Mouse (Mus musculus) cerebellum, postnatal 36 days (tissue): ENCODE measurements around the gene Dohh.

Source experiments
- DNase-seq, 2 experiments: peaks; one replicate each; pipeline ENCODE4 v3.0.0; 2021 to 2022; ENCODE audit warnings: mixed read lengths in 2 of 2

Dohh gene

DNA sequence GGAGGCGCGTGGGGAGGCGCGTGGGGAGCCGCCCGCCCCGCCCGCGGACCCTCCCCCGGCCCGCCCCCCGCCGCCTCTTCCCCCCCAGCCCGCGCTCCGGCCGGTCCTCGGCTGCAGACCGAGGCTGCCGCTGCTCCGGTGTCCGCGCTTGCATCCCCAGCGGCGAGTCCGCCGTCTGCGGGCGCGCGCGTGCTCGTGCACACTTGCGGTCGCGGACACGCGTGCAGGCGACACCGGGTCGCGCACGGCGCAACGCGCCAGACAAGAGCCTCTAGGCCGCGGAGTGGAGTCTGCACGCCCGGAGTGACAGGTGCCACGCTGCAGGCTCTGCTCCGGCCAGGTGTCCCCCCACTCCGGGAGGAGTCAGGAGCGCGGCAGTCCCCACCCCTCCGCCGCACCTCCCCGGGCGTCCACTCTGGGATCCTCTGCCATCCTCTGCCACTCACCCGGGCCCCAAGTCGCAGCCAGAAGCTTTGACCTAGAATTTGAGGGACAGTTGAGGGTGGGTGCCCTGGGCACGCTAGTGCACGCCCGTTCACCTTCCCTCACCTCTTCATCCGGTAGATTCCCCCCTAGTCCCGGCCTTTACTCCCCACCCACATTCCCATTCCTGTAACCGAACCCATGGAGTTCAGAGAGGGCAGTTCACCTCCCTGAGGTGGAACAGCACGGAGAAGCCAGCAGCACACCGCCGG, 46.8 kb downstream of the Dohh start:
- DNase-seq: peak; percentile 82 to 88

DNA sequence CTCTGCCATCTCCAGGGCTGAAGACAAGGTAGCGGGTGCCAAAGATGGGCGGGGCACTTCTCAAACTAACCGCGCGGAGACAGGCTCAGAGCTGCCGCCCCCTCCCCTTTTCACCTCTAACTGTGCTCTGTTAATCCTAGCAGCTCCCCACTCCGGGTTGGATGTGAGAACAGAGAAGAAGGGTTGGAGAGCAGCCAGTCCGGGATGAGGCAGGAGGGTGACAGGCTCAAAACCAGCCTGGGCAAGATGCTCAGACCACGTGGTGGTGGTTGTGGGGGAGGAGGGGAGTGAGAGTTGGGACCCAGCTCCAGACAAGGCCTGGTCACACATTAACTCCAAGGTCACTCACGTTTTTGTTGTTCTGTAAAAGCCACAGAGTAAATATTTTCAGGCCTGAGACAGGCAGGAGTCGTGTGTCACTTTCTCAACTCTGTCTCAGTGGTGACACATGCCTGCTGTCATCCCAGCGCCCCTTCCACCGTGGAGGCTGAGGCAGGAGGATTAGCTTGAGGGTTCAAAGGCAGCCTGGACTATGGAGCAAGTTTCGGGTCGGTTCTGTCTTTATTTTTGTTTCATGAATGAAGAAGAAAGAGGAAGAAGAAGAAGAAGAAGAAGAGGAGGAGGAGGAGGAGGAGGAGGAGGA, 47.4 kb downstream of the Dohh start:
- peak; percentile 49 to 53 for DNase-seq

DNA sequence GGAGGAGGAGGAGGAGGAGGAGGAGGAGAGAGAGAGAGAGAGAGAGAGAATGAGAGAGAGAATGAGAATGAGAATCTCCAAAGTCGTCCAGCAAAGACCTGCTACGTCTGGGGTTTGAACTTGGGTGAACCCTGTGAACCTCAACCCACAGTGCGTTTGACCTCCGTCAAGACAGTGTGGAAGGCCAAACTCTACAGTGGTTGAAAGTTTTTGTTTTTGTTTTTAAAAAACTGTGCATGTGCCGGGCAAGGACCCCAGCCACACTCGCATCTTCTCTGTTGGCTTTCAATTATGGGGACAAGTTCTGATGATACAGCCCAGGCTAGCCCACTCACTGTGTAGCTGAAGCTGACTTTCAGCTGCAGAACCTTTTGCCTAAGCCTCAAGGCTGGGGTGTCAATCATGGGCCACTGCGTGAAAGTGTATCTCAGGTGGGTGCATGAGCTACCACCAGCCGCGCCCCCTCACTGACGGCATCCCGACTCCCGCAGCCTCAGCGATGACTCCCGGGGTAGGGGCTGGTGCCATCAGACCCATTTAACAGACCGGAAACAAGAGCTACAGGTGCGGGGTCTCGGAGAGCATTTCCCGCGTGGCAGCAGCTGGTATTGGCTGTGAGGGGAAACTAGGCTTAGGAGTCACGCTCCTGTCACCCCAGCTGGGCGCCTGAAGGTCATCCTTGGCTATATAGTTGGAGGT, 48.1 kb downstream of the Dohh start:
- DNase-seq: peak; percentile 19 to 34

DNA sequence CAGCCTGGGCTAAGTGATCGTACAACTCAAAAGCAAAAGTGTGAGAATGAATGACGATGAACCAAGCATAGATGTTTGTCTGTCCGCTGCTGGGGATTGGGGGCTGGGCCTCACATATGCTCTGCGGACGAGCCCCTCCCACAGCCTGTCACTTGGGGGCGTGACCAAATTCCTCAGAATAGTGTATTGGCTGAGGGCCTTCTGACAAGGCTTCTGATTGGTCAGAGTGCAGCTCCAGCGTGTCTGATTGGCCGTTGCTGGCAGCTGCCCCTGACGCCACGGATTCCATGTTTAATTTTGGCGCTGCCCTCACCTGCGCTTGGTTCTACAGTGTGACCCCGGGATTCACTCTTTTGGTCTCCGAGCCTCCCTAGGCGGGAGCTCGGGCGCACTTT, 48.6 kb downstream of the Dohh start:
- peak; percentile 92 for DNase-seq

DNA sequence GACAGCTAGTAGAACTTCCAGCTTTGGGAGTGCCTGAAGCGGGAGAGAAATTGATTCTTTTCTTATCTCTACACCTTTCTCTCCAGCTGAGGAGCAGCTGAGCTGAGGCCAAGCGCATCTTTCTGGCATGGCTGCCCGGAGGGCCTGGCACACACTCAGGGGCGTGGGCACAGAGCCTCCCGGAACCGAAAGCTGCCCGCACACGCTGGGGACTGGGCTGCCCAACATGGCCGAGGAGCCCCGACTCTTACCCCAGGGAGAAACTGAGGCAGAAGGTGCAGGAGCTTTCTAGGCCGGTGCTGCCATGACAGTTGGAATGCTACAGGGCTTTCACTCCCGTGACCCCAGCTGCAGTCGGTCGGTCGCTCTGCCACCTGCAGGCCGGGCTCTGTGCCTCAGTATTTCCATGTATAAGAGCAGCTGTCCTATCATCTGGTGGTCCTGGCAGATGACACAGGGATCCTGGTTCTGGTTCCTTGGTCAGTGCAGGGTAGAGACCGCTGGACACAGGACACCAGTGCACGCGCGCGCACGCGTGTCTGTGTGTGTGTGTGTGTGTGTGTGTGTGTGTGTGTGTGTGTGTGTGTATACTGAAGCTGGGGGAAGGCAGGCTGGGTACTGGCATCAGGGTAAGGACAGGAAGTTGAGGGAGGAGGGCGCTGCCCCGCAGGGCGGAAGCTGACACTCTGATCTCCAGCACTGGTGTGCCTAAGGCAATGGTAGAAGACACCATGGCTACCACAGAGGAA, 49.5 kb downstream of the Dohh start:
- DNase-seq: peak in 1 of 2 experiments; percentile 38

DNA sequence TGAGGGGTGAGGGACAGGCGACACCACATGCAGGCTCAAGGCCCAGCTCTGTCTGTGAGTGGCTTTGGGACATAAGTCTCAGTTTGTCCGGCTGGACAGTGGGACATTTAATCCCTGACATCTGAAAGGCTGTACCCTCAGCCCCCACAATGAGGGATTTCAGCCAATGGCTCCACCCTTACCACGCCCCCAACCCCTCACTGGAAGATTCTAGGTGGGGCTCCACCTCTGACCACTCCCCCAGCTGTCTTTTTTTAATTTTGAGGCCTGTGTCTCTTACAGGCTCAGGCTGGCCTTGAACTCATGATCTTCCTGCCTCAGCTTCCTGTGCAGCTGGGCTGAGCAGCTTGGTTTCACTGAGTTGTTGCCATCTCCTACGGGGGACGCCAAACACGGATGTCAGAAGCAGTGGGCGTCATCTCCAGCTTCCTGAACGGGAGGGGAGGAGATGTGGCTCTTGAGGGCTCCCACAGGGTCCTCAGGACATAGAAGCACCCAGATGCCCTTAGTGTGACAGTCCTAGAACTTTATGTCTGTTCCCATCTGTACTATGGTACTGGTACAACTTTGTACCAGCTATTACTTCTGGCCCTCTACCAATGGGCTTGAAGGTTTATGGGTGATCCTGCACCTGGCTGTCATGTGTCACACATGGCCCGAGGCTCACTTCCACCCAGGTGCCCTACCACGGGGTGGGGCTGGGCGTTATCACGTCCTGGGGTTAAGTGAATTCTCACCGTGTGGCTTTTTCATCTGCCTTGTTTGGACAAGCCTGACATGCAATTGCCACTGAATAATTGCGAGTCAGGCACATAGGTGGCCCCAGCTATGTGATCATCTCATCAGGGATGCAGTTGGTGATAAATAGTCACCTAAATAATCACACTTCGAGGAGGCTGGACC, 50.4 kb downstream of the Dohh start:
- peak in 1 of 2 experiments; percentile 18 for DNase-seq

DNA sequence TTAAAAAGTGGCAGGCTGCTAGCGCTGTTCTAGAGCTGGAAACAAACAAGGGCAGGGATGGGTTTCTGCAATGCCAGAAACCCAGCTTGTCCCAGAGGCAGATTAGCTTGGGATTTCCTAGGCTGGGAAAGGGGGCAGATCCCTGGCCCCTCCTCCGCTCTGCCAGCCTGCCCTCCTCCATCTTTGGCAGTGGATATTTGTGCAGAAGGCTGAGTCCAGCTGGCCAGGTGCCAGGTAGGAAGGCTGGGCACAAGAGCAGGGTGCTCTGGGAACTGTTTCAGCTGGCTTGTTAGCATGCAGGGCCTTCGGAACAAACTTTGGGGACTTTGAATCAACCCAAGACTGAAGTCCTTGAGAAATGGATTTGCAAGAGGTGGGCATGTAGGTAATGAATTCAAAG, 51.2 kb downstream of the Dohh start:
- peak; percentile 87 to 90 for DNase-seq
